In genomic region chr17:34238706-34239105, GRCm38 (mm10) we compare ENCODE assay signal across 10 mouse cellular contexts. TPM values are rescaled to one million over a fixed set of nuclear protein-coding genes. Genes with fewer than 3 reads are reported as not detected.
DNase-seq lines count a peak whose midpoint lies in the region; ATAC-seq and TF ChIP-seq lines count a peak whose summit lies in the region.
"Had no signal": no experiment of that assay in that cellular context is flagged by ENCODE, and none has a peak within 500 bp of the region (broad histone marks: within the 10 kb centered on the region; RNA-seq: fewer than 3 reads in every experiment).

TSS of gene H2-Ob (plus strand) at chr17:34238903.

- DNase-seq in lung, embryonic 14.5 days = peak; percentile 62
- DNase-seq in stomach, postnatal 0 days (ENCODE audit: low spot score) = peak; percentile 45
- DNase-seq in urinary bladder, postnatal 25 days (ENCODE audit: low spot score) = no peak

- H3K4me3 ChIP-seq in forebrain, embryonic 16.5 days (replicated peaks; ENCODE audit: low read length) = no peak within 1 kb of the TSS
- H3K4me3 ChIP-seq in forebrain, embryonic 15.5 days = no peak within 1 kb of the TSS
- no peak within 1 kb of the TSS for H3K4me3 ChIP-seq in midbrain, embryonic 15.5 days
- no peak within 1 kb of the TSS for H3K4me3 ChIP-seq in midbrain, embryonic 13.5 days (replicated peaks)
- no peak within 1 kb of the TSS for H3K4me3 ChIP-seq in cortical plate, adult 2 months (ENCODE audit: insufficient read depth, low read length)
- no peak within 1 kb of the TSS for H3K4me3 ChIP-seq in lung, embryonic 14.5 days (ENCODE audit: low read depth, low read length)
- H3K4me3 ChIP-seq in stomach, postnatal 0 days (ENCODE audit: low read depth, low read length) = no peak within 1 kb of the TSS

- H3K9ac ChIP-seq in forebrain, embryonic 16.5 days (replicated peaks; ENCODE audit: low read depth, low read length) = no peak within 1 kb of the TSS
- no peak within 1 kb of the TSS for H3K9ac ChIP-seq in forebrain, embryonic 15.5 days (replicated peaks)
- H3K9ac ChIP-seq in midbrain, embryonic 15.5 days = no peak within 1 kb of the TSS
- H3K9ac ChIP-seq in midbrain, embryonic 13.5 days (replicated peaks) = no peak within 1 kb of the TSS
- no peak within 1 kb of the TSS for H3K9ac ChIP-seq in lung, embryonic 14.5 days
- H3K9ac ChIP-seq in stomach, postnatal 0 days (ENCODE audit: low read length) = no peak within 1 kb of the TSS

- H3K27me3 ChIP-seq in forebrain, embryonic 16.5 days (replicated peaks; ENCODE audit: control insufficient read depth, insufficient read depth, low read length) = no peaks in the 10 kb centered on the region
- no peaks in the 10 kb centered on the region for H3K27me3 ChIP-seq in forebrain, embryonic 15.5 days
- no peaks in the 10 kb centered on the region for H3K27me3 ChIP-seq in midbrain, embryonic 15.5 days (replicated peaks)
- no peaks in the 10 kb centered on the region for H3K27me3 ChIP-seq in midbrain, embryonic 13.5 days
- no peaks in the 10 kb centered on the region for H3K27me3 ChIP-seq in lung, embryonic 14.5 days (ENCODE audit: insufficient read depth, low read length)
- no peaks in the 10 kb centered on the region for H3K27me3 ChIP-seq in stomach, postnatal 0 days (ENCODE audit: control insufficient read depth, insufficient read depth, low read length)

- 62% methylated on average over 3 of the region's 3 CpGs for WGBS in forebrain, embryonic 16.5 days
- WGBS in forebrain, embryonic 15.5 days = 53% methylated on average over 3 of the region's 3 CpGs
- 64% methylated on average over 3 of the region's 3 CpGs for WGBS in midbrain, embryonic 15.5 days
- 66% methylated on average over 3 of the region's 3 CpGs for WGBS in midbrain, embryonic 13.5 days
- 58% methylated on average over 3 of the region's 3 CpGs for WGBS in lung, embryonic 14.5 days
- WGBS in stomach, postnatal 0 days = 65% methylated on average over 3 of the region's 3 CpGs

- no peak within 1 kb of the TSS for H3K4me2 ChIP-seq in forebrain, embryonic 16.5 days (ENCODE audit: low read length)
- H3K4me2 ChIP-seq in forebrain, embryonic 15.5 days (replicated peaks) = no peak within 1 kb of the TSS
- H3K4me2 ChIP-seq in midbrain, embryonic 15.5 days = no peak within 1 kb of the TSS
- H3K4me2 ChIP-seq in midbrain, embryonic 13.5 days (replicated peaks) = no peak within 1 kb of the TSS
- 0 out of 2 replicates have a peak within 1 kb of the TSS, but pooled peaks have one; percentile 23 for H3K4me2 ChIP-seq in lung, embryonic 14.5 days
- H3K4me2 ChIP-seq in stomach, postnatal 0 days (replicated peaks; ENCODE audit: low read depth) = no peak within 1 kb of the TSS

- TF ChIP-seq POLR2A in cortical plate, adult 2 months (IDR thresholded peaks at IDR 0.05; ENCODE audit: extremely low read depth, insufficient read depth, low read length) = no peak

- H3K9me3 ChIP-seq in forebrain, embryonic 16.5 days (ENCODE audit: control insufficient read depth, low read length) = 0 out of 2 replicates have a peak, but pooled peaks cover 2% of the 10 kb centered on the region
- H3K9me3 ChIP-seq in forebrain, embryonic 15.5 days = no peaks in the 10 kb centered on the region
- H3K9me3 ChIP-seq in midbrain, embryonic 15.5 days = no peaks in the 10 kb centered on the region
- H3K9me3 ChIP-seq in midbrain, embryonic 13.5 days = no peaks in the 10 kb centered on the region
- no peaks in the 10 kb centered on the region; the same call in 1 of the 2 replicates for H3K9me3 ChIP-seq in lung, embryonic 14.5 days (ENCODE audit: low read depth, low read length)
- no peaks in the 10 kb centered on the region for H3K9me3 ChIP-seq in stomach, postnatal 0 days (ENCODE audit: control insufficient read depth, low read length)

- ATAC-seq in forebrain, embryonic 16.5 days = peak; percentile 45; the same call in 1 of the 2 replicates
- ATAC-seq in forebrain, embryonic 15.5 days (replicated peaks) = no peak
- peak; percentile 67; the same call in 1 of the 2 replicates for ATAC-seq in midbrain, embryonic 15.5 days (replicated peaks)
- no peak for ATAC-seq in midbrain, embryonic 13.5 days
- no peak for ATAC-seq in lung, embryonic 14.5 days (ENCODE audit: insufficient read depth)
- ATAC-seq in stomach, postnatal 0 days (ENCODE audit: low FRiP score, low TSS enrichment) = peak; percentile 74

- no peak for TF ChIP-seq CTCF in cortical plate, adult 2 months (IDR thresholded peaks at IDR 0.05; ENCODE audit: extremely low read depth, insufficient read depth, low read length)
- no peak for TF ChIP-seq CTCF in lung, embryonic 14.5 days (IDR thresholded peaks at IDR 0.05; ENCODE audit: low read depth)
- TF ChIP-seq CTCF in stomach, postnatal 0 days (IDR thresholded peaks at IDR 0.05; ENCODE audit: low read depth) = no peak

- no peaks in the 10 kb centered on the region for H3K36me3 ChIP-seq in forebrain, embryonic 16.5 days (ENCODE audit: control insufficient read depth, insufficient read depth)
- H3K36me3 ChIP-seq in forebrain, embryonic 15.5 days = no peaks in the 10 kb centered on the region
- H3K36me3 ChIP-seq in midbrain, embryonic 15.5 days (replicated peaks) = no peaks in the 10 kb centered on the region
- H3K36me3 ChIP-seq in midbrain, embryonic 13.5 days = no peaks in the 10 kb centered on the region
- H3K36me3 ChIP-seq in lung, embryonic 14.5 days (ENCODE audit: insufficient read depth) = no peaks in the 10 kb centered on the region
- H3K36me3 ChIP-seq in stomach, postnatal 0 days (ENCODE audit: control insufficient read depth, insufficient read depth, low read length) = no peaks in the 10 kb centered on the region

- no peak within 1 kb of the TSS for H3K27ac ChIP-seq in forebrain, embryonic 16.5 days (ENCODE audit: low read length)
- no peak within 1 kb of the TSS for H3K27ac ChIP-seq in forebrain, embryonic 15.5 days (replicated peaks)
- H3K27ac ChIP-seq in midbrain, embryonic 15.5 days = no peak within 1 kb of the TSS
- no peak within 1 kb of the TSS for H3K27ac ChIP-seq in midbrain, embryonic 13.5 days
- H3K27ac ChIP-seq in cortical plate, adult 2 months (ENCODE audit: insufficient read depth, low read length) = 0 out of 2 replicates have a peak within 1 kb of the TSS, but pooled peaks have one; percentile 28
- H3K27ac ChIP-seq in lung, embryonic 14.5 days (ENCODE audit: low read depth) = no peak within 1 kb of the TSS
- no peak within 1 kb of the TSS for H3K27ac ChIP-seq in stomach, postnatal 0 days (replicated peaks)

- TF ChIP-seq EP300 in stomach, postnatal 0 days (optimal IDR thresholded peaks at IDR 0.05) = no peak

- H3K4me1 ChIP-seq in forebrain, embryonic 16.5 days (replicated peaks; ENCODE audit: control insufficient read depth, insufficient read depth, low read length) = no peaks in the 10 kb centered on the region
- no peaks in the 10 kb centered on the region for H3K4me1 ChIP-seq in forebrain, embryonic 15.5 days
- H3K4me1 ChIP-seq in midbrain, embryonic 15.5 days = no peaks in the 10 kb centered on the region
- H3K4me1 ChIP-seq in midbrain, embryonic 13.5 days (replicated peaks) = no peaks in the 10 kb centered on the region
- no peaks in the 10 kb centered on the region for H3K4me1 ChIP-seq in cortical plate, adult 2 months (ENCODE audit: control insufficient read depth, insufficient read depth, low read length)
- no peaks in the 10 kb centered on the region for H3K4me1 ChIP-seq in lung, embryonic 14.5 days (ENCODE audit: insufficient read depth)
- no peaks in the 10 kb centered on the region for H3K4me1 ChIP-seq in stomach, postnatal 0 days (replicated peaks; ENCODE audit: control insufficient read depth, insufficient read depth)

RNA-seq across cellular contexts. Expression of gene H2-Ob, which starts in this region (rescaled TPM):
- 0.15 and 0.28 TPM in 2 replicates for polyA plus RNA-seq in forebrain, embryonic 16.5 days (2015; fragmentation: Nextera tagmentation; extraction: Ambion mirVana)
- 0.20 TPM in 1 of 2 replicates, not detected in the other for polyA plus RNA-seq in forebrain, embryonic 15.5 days (2015; fragmentation: Nextera tagmentation; extraction: Ambion mirVana)
- polyA plus RNA-seq in midbrain, embryonic 15.5 days (2015; fragmentation: Nextera tagmentation; extraction: Ambion mirVana) = 0.06 and 0.18 TPM in 2 replicates
- polyA plus RNA-seq in midbrain, embryonic 13.5 days (2015; fragmentation: Nextera tagmentation; extraction: Ambion mirVana) = not detected in 2 replicates
- 1.0 and 1.5 TPM in 2 replicates for polyA plus RNA-seq in cortical plate, adult 2 months (2012; rRNA removed)
- polyA plus RNA-seq in lung, embryonic 14.5 days (2014; fragmentation: Nextera tagmentation; extraction: Ambion mirVana) = not detected in 2 replicates
- 0.13 and 0.16 TPM in 2 replicates for polyA plus RNA-seq in stomach, postnatal 0 days (2015; fragmentation: Nextera tagmentation; extraction: Ambion mirVana)
- polyA plus RNA-seq: heart, embryonic 14.5 days; neural tube, embryonic 14.5 days had no signal

Comparison
In these comparisons a context has a peak if more than half of its experiments do, and no peak if none do; other contexts are left out.
1. Peak in ATAC-seq in forebrain, embryonic 16.5 days; RNA of the gene not detected or under 1 TPM.
2. Peak in ATAC-seq in midbrain, embryonic 15.5 days; RNA of the gene not detected or under 1 TPM.
3. Peak in DNase-seq and H3K4me2 ChIP-seq in lung, embryonic 14.5 days; RNA of the gene not detected or under 1 TPM.
4. Peak in DNase-seq and ATAC-seq in stomach, postnatal 0 days; RNA of the gene not detected or under 1 TPM.